Mouse (Mus musculus): ENCODE data around the gene 2810006K23Rik. TPM values are rescaled to one million over a fixed set of nuclear protein-coding genes. Genes with fewer than 3 reads are reported as not detected.

2810006K23Rik gene
- polyA plus RNA-seq, 1 experiment from 2014 or later = 13.1 TPM

DNA sequence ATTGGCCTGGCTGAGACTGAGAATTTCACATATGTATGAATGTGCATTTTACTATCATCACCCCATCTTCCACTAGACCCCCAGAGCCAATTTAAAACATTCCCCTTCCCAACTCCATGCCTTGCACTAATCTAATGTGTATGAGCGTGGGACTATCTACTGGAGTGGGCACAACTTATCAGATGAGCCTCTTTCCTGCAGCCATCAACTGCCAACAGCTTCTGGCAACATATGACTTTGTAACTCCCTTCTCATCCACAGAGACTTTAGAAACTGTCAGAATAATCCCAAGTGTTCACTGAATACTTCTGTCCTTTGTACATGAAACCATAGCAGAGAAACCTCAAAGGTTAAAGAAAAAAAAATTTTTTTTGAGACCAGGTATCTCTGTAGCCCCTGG, 52.2 kb downstream of the 2810006K23Rik start:
- Histone ChIP-seq H3K27ac (no peak overlapping the region), H3K36me3 (ENCODE audit: inconsistent target) (peaks cover 61% of the 10 kb centered on the region), H3K4me3 (ENCODE audit: inconsistent target) (no peak overlapping the region), H3K79me2 (ENCODE audit: inconsistent target) (no peaks in the 10 kb centered on the region)
- WGBS (ENCODE audit: missing documents) = 83% methylated on average over 1 of the region's 1 CpGs

DNA sequence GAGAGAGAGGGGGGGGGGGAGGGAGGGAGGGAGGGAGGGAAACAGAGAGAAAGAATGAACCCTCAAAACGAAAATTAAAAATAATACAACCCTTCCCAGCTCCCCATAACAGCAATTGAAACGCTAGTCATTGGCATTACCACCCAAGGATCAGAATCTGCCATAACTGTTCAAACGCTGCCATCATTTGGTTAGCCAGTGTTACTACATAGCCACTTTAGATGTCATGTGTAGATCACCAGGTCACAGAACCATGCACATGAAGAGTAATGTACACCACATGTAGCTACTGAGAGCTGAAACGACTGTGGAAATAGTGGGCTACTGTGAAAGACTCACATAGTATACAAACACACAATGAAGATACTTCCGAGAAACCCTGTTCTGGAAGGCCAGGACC, 60.0 kb downstream of the 2810006K23Rik start:
- Histone ChIP-seq H3K79me2 (ENCODE audit: inconsistent target) (no peaks in the 10 kb centered on the region), H3K4me3 (ENCODE audit: inconsistent target) (no peak overlapping the region), H3K27ac (no peak overlapping the region), H3K36me3 (ENCODE audit: inconsistent target) (peaks cover 84% of the 10 kb centered on the region)
- 79% methylated on average over 4 of the region's 5 CpGs for WGBS (ENCODE audit: missing documents)

Other genes with a start within 250 kb of the 2810006K23Rik start
- gene Abcb9, start 232.3 kb upstream of the 2810006K23Rik start, polyA plus RNA-seq (2018) = 1.6 to 2.1 TPM (median 1.6 TPM) in 3 replicates
- gene Ogfod2, start 215.8 kb upstream of the 2810006K23Rik start, polyA plus RNA-seq (2018) = 4.3 to 17.5 TPM (median 13.1 TPM) in 3 replicates
- 37.6 to 60.2 TPM (median 56.1 TPM) in 3 replicates for gene Arl6ip4, start 212.0 kb upstream of the 2810006K23Rik start, polyA plus RNA-seq (2018)
- gene Pitpnm2, start 78.3 kb upstream of the 2810006K23Rik start, polyA plus RNA-seq (2018) = 0.12 to 2.2 TPM (median 1.9 TPM) in 3 replicates
- gene Mphosph9, start 117 bp upstream of the 2810006K23Rik start, polyA plus RNA-seq (2018) = 1.4 to 2.4 TPM (median 2.1 TPM) in 3 replicates
- 42.3 to 77.9 TPM (median 75.7 TPM) in 3 replicates for gene Cdk2ap1, start 35.0 kb downstream of the 2810006K23Rik start, polyA plus RNA-seq (2018)
- gene Sbno1, start 97.9 kb downstream of the 2810006K23Rik start, polyA plus RNA-seq (2018) = 29.7 to 66.6 TPM (median 32.9 TPM) in 3 replicates
- 41.0 to 134 TPM (median 67.4 TPM) in 3 replicates for gene Kmt5a, start 111.8 kb downstream of the 2810006K23Rik start, polyA plus RNA-seq (2018)
- 47.7 to 134 TPM (median 74.0 TPM) in 3 replicates for gene Rilpl2, start 150.3 kb downstream of the 2810006K23Rik start, polyA plus RNA-seq (2018)
- gene Snrnp35, start 155.0 kb downstream of the 2810006K23Rik start, polyA plus RNA-seq (2018) = 30.6 to 47.7 TPM (median 30.7 TPM) in 3 replicates
- 4.3 to 9.6 TPM (median 7.6 TPM) in 3 replicates for gene Rilpl1, start 203.3 kb downstream of the 2810006K23Rik start, polyA plus RNA-seq (2018)
- 260 to 815 TPM (median 355 TPM) in 3 replicates for gene Tmed2, start 212.6 kb downstream of the 2810006K23Rik start, polyA plus RNA-seq (2018)
- 6.2 to 9.1 TPM (median 7.9 TPM) in 3 replicates for gene Ddx55, start 224.8 kb downstream of the 2810006K23Rik start, polyA plus RNA-seq (2018)

Measured in macrophage (primary cell).